Mouse (Mus musculus): ENCODE results near the gene Trim25. TPM values are rescaled to one million over a fixed set of nuclear protein-coding genes. Genes with fewer than 3 reads are reported as not detected.
"Not testable (repeated sequence)": the region's sequence is repeated elsewhere in the genome, so short reads cannot be mapped to it uniquely, and the experiment has no call there.

The Trim25 gene
- polyA plus RNA-seq, 2 experiments: 5.6 to 6.1 TPM

DNA sequence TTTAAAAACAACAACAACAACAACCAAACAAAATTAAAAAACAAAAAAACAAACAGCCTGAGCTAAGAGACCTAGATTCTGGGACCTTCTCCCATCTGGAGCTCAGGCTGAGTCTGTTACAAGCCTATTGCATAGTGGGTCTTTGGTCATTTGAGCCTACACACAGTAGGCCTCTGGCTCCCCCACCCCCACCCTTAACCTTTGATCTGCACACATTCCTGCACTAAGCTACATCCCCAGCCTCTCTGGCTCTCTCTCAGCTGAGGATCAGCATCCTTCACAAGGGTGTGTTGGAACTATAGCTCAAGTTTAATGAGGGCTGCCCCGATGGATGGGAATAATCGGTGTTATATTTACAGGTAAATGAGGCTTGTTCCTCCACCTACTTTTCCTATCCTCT lies 3.6 kb upstream of the Trim25 start:
- Histone ChIP-seq H3K4me3 (replicated peaks; ENCODE audit: low read length) (no peak overlapping the region), H3K9me3 (ENCODE audit: control insufficient read depth, low read length) (no peaks in the 10 kb centered on the region), H3K4me2 (replicated peaks; ENCODE audit: low read depth, low read length, severe bottlenecking) (no peak overlapping the region), H3K27ac (replicated peaks; ENCODE audit: low read depth, low read length) (no peak overlapping the region), H3K9ac (ENCODE audit: low read depth, low read length, severe bottlenecking) (no peak overlapping the region), H3K36me3 (ENCODE audit: control insufficient read depth, insufficient read depth, low read length) (peaks cover 9% of the 10 kb centered on the region), H3K27me3 (ENCODE audit: control insufficient read depth, insufficient read depth, low read length) (peaks cover 17% of the 10 kb centered on the region), H3K4me1 (ENCODE audit: control insufficient read depth, insufficient read depth, low read length) (no peaks in the 10 kb centered on the region)
- TF ChIP-seq POLR2A (IDR thresholded peaks at IDR 0.05; ENCODE audit: borderline replicate concordance, extremely low read depth, insufficient read depth, insufficient read length): no peak
- no peak for ATAC-seq (ENCODE audit: low FRiP score, low read depth)
- 87% methylated on average over 2 of the region's 2 CpGs for WGBS
- no peak for DNase-seq (ENCODE audit: low spot score)

DNA sequence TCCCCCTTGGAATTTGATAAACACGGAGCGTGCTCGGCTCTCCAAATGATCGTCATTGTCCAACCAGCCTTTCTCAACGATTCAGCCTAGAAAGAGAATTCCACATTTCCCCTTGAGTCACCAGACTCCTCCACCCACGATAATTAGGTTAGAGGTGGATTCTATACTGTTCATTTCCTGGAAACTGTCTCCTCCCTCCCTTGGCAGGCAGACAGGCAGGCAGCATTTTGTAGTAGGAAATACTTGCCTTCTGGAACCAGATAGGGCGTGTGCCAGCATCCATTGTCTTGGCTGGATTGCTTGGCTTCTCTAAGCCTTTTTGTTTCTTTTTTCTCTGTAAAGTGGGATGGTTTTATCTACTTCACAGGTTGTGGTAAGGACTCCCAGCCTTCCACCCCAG lies 2.7 kb upstream of the Trim25 start:
- Histone ChIP-seq H3K4me1 (ENCODE audit: control insufficient read depth, insufficient read depth, low read length) (no peaks in the 10 kb centered on the region), H3K9me3 (ENCODE audit: control insufficient read depth, low read length) (no peaks in the 10 kb centered on the region), H3K27ac (replicated peaks; ENCODE audit: low read depth, low read length) (no peak overlapping the region), H3K36me3 (ENCODE audit: control insufficient read depth, insufficient read depth, low read length) (peaks cover under 1% of the 10 kb centered on the region), H3K9ac (ENCODE audit: low read depth, low read length, severe bottlenecking) (no peak overlapping the region), H3K4me2 (replicated peaks; ENCODE audit: low read depth, low read length, severe bottlenecking) (no peak overlapping the region), H3K27me3 (ENCODE audit: control insufficient read depth, insufficient read depth, low read length) (peaks cover 17% of the 10 kb centered on the region), H3K4me3 (replicated peaks; ENCODE audit: low read length) (no peak overlapping the region)
- WGBS: 75% methylated on average over 7 of the region's 7 CpGs
- no peak for TF ChIP-seq POLR2A (IDR thresholded peaks at IDR 0.05; ENCODE audit: borderline replicate concordance, extremely low read depth, insufficient read depth, insufficient read length)
- peak; percentile 24 for DNase-seq (ENCODE audit: low spot score)
- ATAC-seq (ENCODE audit: low FRiP score, low read depth): no peak

DNA sequence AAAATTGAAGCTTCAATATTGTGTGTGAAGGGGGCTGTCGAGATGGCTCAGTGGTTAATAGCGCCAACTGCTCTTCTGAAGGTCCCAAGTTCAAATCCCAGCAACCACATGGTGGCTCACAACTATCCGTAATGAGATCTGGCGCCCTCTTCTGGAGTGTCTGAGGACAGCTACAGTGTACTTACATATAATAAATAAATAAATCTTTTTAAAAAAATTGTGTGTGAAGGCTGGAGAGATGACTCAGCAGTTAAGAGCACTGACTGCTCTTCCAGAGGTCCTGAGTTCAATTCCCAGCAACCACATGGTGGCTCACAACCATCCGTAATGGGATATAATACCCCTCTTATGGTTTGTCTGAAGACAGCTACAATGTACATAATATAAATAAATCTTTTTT lies 1.8 kb upstream of the Trim25 start:
- 88% methylated on average over 5 of the region's 5 CpGs for WGBS
- H3K4me2 ChIP-seq (replicated peaks; ENCODE audit: low read depth, low read length, severe bottlenecking); H3K4me3 ChIP-seq (replicated peaks; ENCODE audit: low read length); H3K9ac ChIP-seq (ENCODE audit: low read depth, low read length, severe bottlenecking); H3K27ac ChIP-seq (replicated peaks; ENCODE audit: low read depth, low read length); ATAC-seq (ENCODE audit: low FRiP score, low read depth); H3K9me3 ChIP-seq (ENCODE audit: control insufficient read depth, low read length); H3K36me3 ChIP-seq (ENCODE audit: control insufficient read depth, insufficient read depth, low read length); H3K4me1 ChIP-seq (ENCODE audit: control insufficient read depth, insufficient read depth, low read length); DNase-seq (ENCODE audit: low spot score): not testable (repeated sequence)
- H3K27me3 ChIP-seq (ENCODE audit: control insufficient read depth, insufficient read depth, low read length): peaks cover 17% of the 10 kb centered on the region

DNA sequence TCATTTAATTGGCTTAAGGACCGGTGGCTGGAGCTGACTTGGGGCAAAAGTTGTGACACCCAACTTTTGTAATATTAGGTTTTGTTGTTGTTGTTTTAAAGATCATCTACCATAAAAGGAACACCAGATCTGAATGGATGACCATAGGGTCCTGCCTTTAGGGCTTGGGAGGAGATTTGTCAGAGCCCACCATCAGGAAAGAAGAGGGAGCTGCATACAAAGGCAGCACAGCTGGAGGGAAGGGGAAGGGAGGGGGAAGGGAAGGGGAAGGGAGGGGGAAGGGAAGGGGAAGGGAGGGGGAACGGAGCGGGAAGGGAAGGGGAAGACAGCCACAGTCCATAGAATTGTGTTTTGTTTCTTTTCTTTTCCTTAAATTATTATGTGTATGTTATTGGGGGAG lies 770 bp upstream of the Trim25 start:
- no peaks in the 10 kb centered on the region for H3K9me3 ChIP-seq (ENCODE audit: control insufficient read depth, low read length)
- DNase-seq (ENCODE audit: low spot score): no peak
- H3K9ac ChIP-seq (ENCODE audit: low read depth, low read length, severe bottlenecking): no peak overlapping the region
- H3K27me3 ChIP-seq (ENCODE audit: control insufficient read depth, insufficient read depth, low read length): peaks cover 17% of the 10 kb centered on the region
- no peak overlapping the region for H3K27ac ChIP-seq (replicated peaks; ENCODE audit: low read depth, low read length)
- no peak for ATAC-seq (ENCODE audit: low FRiP score, low read depth)
- no peaks in the 10 kb centered on the region for H3K36me3 ChIP-seq (ENCODE audit: control insufficient read depth, insufficient read depth, low read length)
- no peak for TF ChIP-seq POLR2A (IDR thresholded peaks at IDR 0.05; ENCODE audit: borderline replicate concordance, extremely low read depth, insufficient read depth, insufficient read length)
- H3K4me3 ChIP-seq (replicated peaks; ENCODE audit: low read length): no peak overlapping the region
- no peak overlapping the region for H3K4me2 ChIP-seq (replicated peaks; ENCODE audit: low read depth, low read length, severe bottlenecking)
- WGBS: 19% methylated on average over 3 of the region's 3 CpGs
- H3K4me1 ChIP-seq (ENCODE audit: control insufficient read depth, insufficient read depth, low read length): no peaks in the 10 kb centered on the region

DNA sequence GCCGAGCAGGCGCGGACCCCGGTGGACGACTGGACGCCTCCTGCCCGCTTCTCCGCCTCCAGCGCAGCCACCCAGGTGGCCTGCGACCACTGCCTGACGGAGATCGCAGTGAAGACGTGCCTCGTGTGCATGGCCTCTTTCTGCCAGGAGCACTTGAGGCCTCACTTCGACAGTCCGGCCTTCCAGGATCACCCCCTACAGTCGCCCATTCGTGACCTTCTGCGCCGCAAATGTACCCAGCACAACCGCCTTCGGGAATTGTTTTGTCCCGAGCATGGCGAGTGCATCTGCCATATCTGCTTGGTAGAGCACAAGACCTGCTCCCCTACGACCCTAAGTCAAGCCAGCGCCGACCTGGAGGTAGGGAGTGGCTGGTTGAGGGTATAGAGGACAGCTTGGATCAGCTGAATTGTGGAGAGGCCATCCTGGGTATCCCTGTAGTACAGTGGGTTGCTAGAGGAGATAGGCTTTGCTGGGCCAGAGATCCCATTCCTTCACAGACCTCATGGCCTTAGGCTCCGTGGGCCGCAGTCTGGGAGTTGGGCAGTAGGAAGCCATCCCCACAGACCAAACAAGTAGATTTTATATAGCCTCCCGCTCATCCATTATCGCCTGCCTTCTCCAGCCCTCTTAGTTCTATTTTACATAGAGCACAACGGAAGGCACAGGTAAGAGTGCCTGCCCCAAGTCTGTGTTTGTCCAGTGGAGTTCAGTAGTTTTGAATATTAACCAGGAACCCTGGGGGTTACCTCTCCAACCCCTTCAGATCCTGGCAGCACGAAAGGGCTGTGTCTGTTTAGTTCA lies 749 bp downstream of the Trim25 start:
- peak overlapping the region; percentile 47 for H3K4me3 ChIP-seq (replicated peaks; ENCODE audit: low read length)
- no peak for DNase-seq (ENCODE audit: low spot score)
- no peaks in the 10 kb centered on the region for H3K9me3 ChIP-seq (ENCODE audit: control insufficient read depth, low read length)
- peak overlapping the region; percentile 59 for H3K4me2 ChIP-seq (replicated peaks; ENCODE audit: low read depth, low read length, severe bottlenecking)
- no peak for TF ChIP-seq POLR2A (IDR thresholded peaks at IDR 0.05; ENCODE audit: borderline replicate concordance, extremely low read depth, insufficient read depth, insufficient read length)
- peaks cover 17% of the 10 kb centered on the region for H3K27me3 ChIP-seq (ENCODE audit: control insufficient read depth, insufficient read depth, low read length)
- H3K36me3 ChIP-seq (ENCODE audit: control insufficient read depth, insufficient read depth, low read length): no peaks in the 10 kb centered on the region
- no peaks in the 10 kb centered on the region for H3K4me1 ChIP-seq (ENCODE audit: control insufficient read depth, insufficient read depth, low read length)
- peak overlapping the region; percentile 51 for H3K9ac ChIP-seq (ENCODE audit: low read depth, low read length, severe bottlenecking)
- H3K27ac ChIP-seq (replicated peaks; ENCODE audit: low read depth, low read length): no peak overlapping the region
- WGBS: 35% methylated on average over 33 of the region's 33 CpGs
- ATAC-seq (ENCODE audit: low FRiP score, low read depth): 0 out of 2 replicates have a peak, but pooled peaks have one; percentile 2
